ENCODE assay signal across 8 mouse cellular contexts in genomic region chr9:57998032-57998659, GRCm38 (mm10). TPM values are rescaled to one million over a fixed set of nuclear protein-coding genes. Genes with fewer than 3 reads are reported as not detected.
A peak's percentile ranks its signal among the peaks of the same experiment; 100 is the strongest.
DNase-seq lines count a peak whose midpoint lies in the region; ATAC-seq and TF ChIP-seq lines count a peak whose summit lies in the region.

No protein-coding gene starts in this region.

- H3K27ac ChIP-seq in ES-E14 (ENCODE audit: insufficient read depth, low read depth, low read length, poor library complexity, severe bottlenecking) = no peak overlapping the region
- 0 out of 2 replicates have a peak overlapping the region, but pooled peaks have one; percentile 22 for H3K27ac ChIP-seq in forebrain, embryonic 10.5 days
- no peak overlapping the region for H3K27ac ChIP-seq in hindbrain, embryonic 12.5 days

- H3K4me2 ChIP-seq in hindbrain, embryonic 12.5 days (replicated peaks) = peak overlapping the region; percentile 60

- H3K9ac ChIP-seq in ES-E14 (ENCODE audit: insufficient read depth, low read depth, low read length, poor library complexity, severe bottlenecking) = peak overlapping the region; percentile 42; the same call in 1 of the 2 replicates
- peak overlapping the region; percentile 51 for H3K9ac ChIP-seq in hindbrain, embryonic 12.5 days

- peak; percentile 77; the same call in 1 of the 2 replicates for TF ChIP-seq CTCF in brain, embryonic 14.5 days (IDR thresholded peaks at IDR 0.05; ENCODE audit: borderline replicate concordance, extremely low read depth, insufficient read depth, insufficient read length)

- H3K27me3 ChIP-seq in forebrain, embryonic 10.5 days (ENCODE audit: poor library complexity, severe bottlenecking) = peaks cover 50% of the 10 kb centered on the region
- peaks cover 27% of the 10 kb centered on the region for H3K27me3 ChIP-seq in hindbrain, embryonic 12.5 days

- no peaks in the 10 kb centered on the region for H3K9me3 ChIP-seq in ES-E14 (ENCODE audit: control insufficient read depth, insufficient read depth, low read depth, low read length)
- H3K9me3 ChIP-seq in forebrain, embryonic 10.5 days = no peaks in the 10 kb centered on the region
- no peaks in the 10 kb centered on the region for H3K9me3 ChIP-seq in hindbrain, embryonic 12.5 days (replicated peaks)

- in situ Hi-C loops in ES-E14 (cut with MboI; ENCODE audit: low sequenced_read_pairs in 2 of 2, unreplicated experiment in 2 of 2) = loop anchor here in 1 of 2 experiments (5.0 to 10.0 kb wide), 2 partner anchors 61 to 133 kb away; no protein-coding TSS in a partner anchor

- peak overlapping the region; percentile 54 to 67 for H3K4me3 ChIP-seq in ES-E14 (ENCODE audit: insufficient read depth in 1 of 2, low read depth in 1 of 2, low read length in 2 of 2, poor library complexity in 1 of 2, severe bottlenecking in 1 of 2)
- H3K4me3 ChIP-seq in forebrain, embryonic 10.5 days = peak overlapping the region; percentile 48
- H3K4me3 ChIP-seq in hindbrain, embryonic 12.5 days = peak overlapping the region; percentile 32

- peak; percentile 83 for DNase-seq in ES-E14 (ENCODE audit: low read depth, low spot score)
- peak; percentile 86 for DNase-seq in brain, embryonic 14.5 days (ENCODE audit: low read depth)
- peak; percentile 67 for DNase-seq in forebrain, embryonic 10.5 days (ENCODE audit: extremely low spot score, low spot score)
- peak; percentile 45 to 78 for DNase-seq in layer of hippocampus, postnatal 14 days (ENCODE audit: low spot score in 2 of 2)
- peak; percentile 71 for DNase-seq in lung, postnatal 10 days
- peak; percentile 82 for DNase-seq in retina, postnatal 1 day
- no peak for DNase-seq in urinary bladder, postnatal 4 days (ENCODE audit: low spot score in 2 of 2)

- no peak for TF ChIP-seq POLR2A in brain, embryonic 14.5 days (IDR thresholded peaks at IDR 0.05; ENCODE audit: borderline replicate concordance, extremely low read depth, insufficient read depth, insufficient read length, poor library complexity, severe bottlenecking)

- under 1% methylated on average over 20 of the region's 20 CpGs for WGBS in forebrain, embryonic 10.5 days
- WGBS in hindbrain, embryonic 12.5 days = 1% methylated on average over 20 of the region's 20 CpGs

- no peaks in the 10 kb centered on the region for H3K36me3 ChIP-seq in ES-E14 (ENCODE audit: control insufficient read depth, insufficient read depth, low read length, poor library complexity, severe bottlenecking)
- H3K36me3 ChIP-seq in forebrain, embryonic 10.5 days (replicated peaks) = no peaks in the 10 kb centered on the region
- no peaks in the 10 kb centered on the region for H3K36me3 ChIP-seq in hindbrain, embryonic 12.5 days

- peak; percentile 85 for ATAC-seq in hindbrain, embryonic 12.5 days (ENCODE audit: low FRiP score)

- peaks cover 0 to 9% of the 10 kb centered on the region in 2 experiments; a peak in 1 of 4 replicates for H3K4me1 ChIP-seq in ES-E14 (ENCODE audit: control insufficient read depth in 2 of 2, insufficient read depth in 2 of 2, low read length in 2 of 2, poor library complexity in 1 of 2)
- H3K4me1 ChIP-seq in forebrain, embryonic 10.5 days = peaks cover 27% of the 10 kb centered on the region
- H3K4me1 ChIP-seq in hindbrain, embryonic 12.5 days = peaks cover 12% of the 10 kb centered on the region

TF ChIP-seq in ES-E14, 5 proteins besides CTCF, POLR2A, EP300 and RAD21:
- TF ChIP-seq CHD2 (IDR thresholded peaks at IDR 0.05; ENCODE audit: low read depth, low read length) (no peak), HCFC1 (IDR thresholded peaks at IDR 0.05; ENCODE audit: borderline replicate concordance, insufficient read depth, low read length) (no peak), ZC3H11A (IDR thresholded peaks at IDR 0.05; ENCODE audit: borderline replicate concordance, low read depth, low read length) (peak; percentile 92), MAFK (IDR thresholded peaks at IDR 0.05; ENCODE audit: insufficient read depth, low read depth, low read length) (0 out of 2 replicates have a peak, but pooled peaks have one; percentile 15), ZNF384 (IDR thresholded peaks at IDR 0.05; ENCODE audit: low read depth, low read length) (peak; percentile 83)

RNA-seq across cellular contexts. Expression of gene Cyp11a1, which starts 8.1 kb away (rescaled TPM):
- 1.7 and 3.0 TPM in 2 replicates for total RNA-seq in ES-E14 (2012; rRNA removed)
- polyA plus RNA-seq in brain, embryonic 14.5 days (2012; rRNA removed) = 0.66 and 0.68 TPM in 2 replicates
- polyA plus RNA-seq in forebrain, embryonic 10.5 days (2016; fragmentation: Nextera tagmentation; extraction: Ambion mirVana) = not detected in 2 replicates
- polyA plus RNA-seq in hindbrain, embryonic 12.5 days (2016; fragmentation: Nextera tagmentation; extraction: Ambion mirVana) = 0.17 and 0.38 TPM in 2 replicates
- 1 to 10 TPM; 1.1 to 2.4 TPM for total RNA-seq in layer of hippocampus, postnatal 14 days (2021)

RNA-seq across cellular contexts. Expression of gene Sema7a, which starts 58.2 kb away (rescaled TPM):
- 7.5 and 9.2 TPM in 2 replicates for total RNA-seq in ES-E14 (2012; rRNA removed)
- 37.9 and 42.7 TPM in 2 replicates for polyA plus RNA-seq in brain, embryonic 14.5 days (2012; rRNA removed)
- polyA plus RNA-seq in forebrain, embryonic 10.5 days (2016; fragmentation: Nextera tagmentation; extraction: Ambion mirVana) = 0.14 and 0.75 TPM in 2 replicates
- 1.0 and 1.7 TPM in 2 replicates for polyA plus RNA-seq in hindbrain, embryonic 12.5 days (2016; fragmentation: Nextera tagmentation; extraction: Ambion mirVana)
- 100 to 1,000 TPM in 1 of 2 experiments, 10 to 100 TPM in 1; 95.4 to 102 TPM for total RNA-seq in layer of hippocampus, postnatal 14 days (2021)

Comparison
In these comparisons a context has a peak if more than half of its experiments do, and no peak if none do; other contexts are left out.
1. DNase-seq: peak in ES-E14 (single experiment), brain, embryonic 14.5 days (single experiment), forebrain, embryonic 10.5 days (single experiment), layer of hippocampus, postnatal 14 days (2 of 2), lung, postnatal 10 days (single experiment) and retina, postnatal 1 day (single experiment); none in urinary bladder, postnatal 4 days (0 of 2).
2. RNA of gene Sema7a, which starts 58.2 kb away (polyA plus RNA-seq): 37.9 to 42.7 TPM in brain, embryonic 14.5 days; 1.0 to 1.7 TPM in hindbrain, embryonic 12.5 days and 0.14 to 0.75 TPM in forebrain, embryonic 10.5 days; every median in the first group is over 10 times any median in the second.
3. Peak in every context shown above with its lines, with median percentiles within 50 percentile points of each other: H3K4me3 ChIP-seq.